Mouse (Mus musculus) cortical plate, adult 2 months (tissue): ENCODE measurements around the gene Afdn.

Experiments used
- CTCF ChIP-seq: fragments of 200-500 bp; IDR thresholded peaks from 2 replicates; pipeline ENCODE4 v1.5.1; 2011; ENCODE audit warnings: mild to moderate bottlenecking, control low read depth, low read length; ENCODE audit not compliant: insufficient read depth; ENCODE audit errors: extremely low read depth
- POLR2A ChIP-seq: fragments of 200-500 bp; IDR thresholded peaks from 2 replicates; pipeline ENCODE4 v1.6.1; 2011; ENCODE audit warnings: mild to moderate bottlenecking, low read length, control low read depth; ENCODE audit not compliant: insufficient read depth; ENCODE audit errors: extremely low read depth

- TF ChIP-seq POLR2A (no peak), CTCF (no peak)
These were observed 21.6 kb downstream of the Afdn start for GRCm38 (mm10) chr17:13781948-13782347.
